Mouse (Mus musculus) CH12.LX (cell line): ENCODE results near the gene Olfr1136. TPM values are rescaled to one million over a fixed set of nuclear protein-coding genes. Genes with fewer than 3 reads are reported as not detected.

Experiments used
- DNase-seq: peaks from one replicate; pipeline ENCODE4 v3.0.0-alpha.2; 2013; ENCODE audit errors: extremely low read depth
- H3K27ac ChIP-seq: 2 replicates; pipeline ENCODE4 v1.5.1; 2012; ENCODE audit warnings: low read depth, mild to moderate bottlenecking, control low read depth, moderate library complexity; ENCODE audit not compliant: insufficient read depth
- H3K27me3 ChIP-seq: replicated peaks from 2 replicates; pipeline ENCODE3; 2012; ENCODE audit warnings: inconsistent platforms
- H3K36me3 ChIP-seq, 2 experiments: replicated peaks in 1 of 2; 2 replicates each; pipeline versions ENCODE3 to v1.6.1; 2012; ENCODE audit warnings: inconsistent platforms in 1 of 2, low read length in 1 of 2, mild to moderate bottlenecking in 1 of 2, mixed read lengths in 1 of 2, moderate library complexity in 1 of 2; ENCODE audit not compliant: control insufficient read depth in 1 of 2, insufficient read depth in 1 of 2
- H3K4me1 ChIP-seq, 2 experiments: 2 replicates each; pipeline ENCODE4 v1.6.1; 2012; ENCODE audit warnings: inconsistent platforms in 1 of 2, moderate library complexity in 1 of 2; ENCODE audit not compliant: insufficient read depth in 2 of 2, control insufficient read depth in 1 of 2
- H3K4me2 ChIP-seq: 2 replicates; pipeline ENCODE4 v1.6.1; 2012; ENCODE audit warnings: low read depth, mild to moderate bottlenecking, control low read depth; ENCODE audit not compliant: poor library complexity, insufficient read depth, severe bottlenecking
- H3K4me3 ChIP-seq, 3 experiments: fragments of 150-350 bp in 1 of 3; sonication (generic) in 1 of 3; replicated peaks in 1 of 3; 2 replicates each; pipeline versions ENCODE3 to v1.5.1; 2011 to 2012; ENCODE audit warnings: low read depth in 2 of 3, low read length in 2 of 3, mild to moderate bottlenecking in 2 of 3, moderate library complexity in 2 of 3, control low read depth in 1 of 3, improper control_type of control experiment in 1 of 3, inconsistent platforms in 1 of 3, mixed read lengths in 1 of 3; ENCODE audit not compliant: poor library complexity in 1 of 3
- H3K79me2 ChIP-seq: replicated peaks from 2 replicates; pipeline ENCODE4 v1.6.1; 2012; ENCODE audit warnings: mild to moderate bottlenecking, moderate library complexity; ENCODE audit not compliant: control insufficient read depth, poor library complexity, insufficient read depth, severe bottlenecking; ENCODE audit errors: extremely low read depth
- H3K9ac ChIP-seq: 2 replicates; pipeline ENCODE4 v1.6.1; 2012; ENCODE audit warnings: low read depth, mild to moderate bottlenecking, control low read depth, moderate library complexity; ENCODE audit not compliant: insufficient read depth
- H3K9me3 ChIP-seq: replicated peaks from 2 replicates; pipeline ENCODE3; 2012; ENCODE audit warnings: low read length, inconsistent platforms, mixed read lengths
- CHD1 ChIP-seq: IDR thresholded peaks from 2 replicates; pipeline ENCODE4 v1.6.1; 2012; ENCODE audit warnings: low read depth, low read length, improper control_type of control experiment, inconsistent platforms
- GABPA ChIP-seq: IDR thresholded peaks from 2 replicates; pipeline ENCODE4 v1.6.1; 2012; ENCODE audit warnings: low read depth, low read length, improper control_type of control experiment, inconsistent platforms; ENCODE audit not compliant: insufficient replicate concordance
- IRF4 ChIP-seq: IDR thresholded peaks from 2 replicates; pipeline ENCODE4 v1.6.1; 2014; ENCODE audit warnings: low read depth, mild to moderate bottlenecking, inconsistent platforms, low read length, improper control_type of control experiment
- JUND ChIP-seq: conservative IDR thresholded peaks from 2 replicates; pipeline ENCODE4 v1.6.1; 2011; ENCODE audit warnings: low read depth, low read length, improper control_type of control experiment
- KAT2A ChIP-seq: IDR thresholded peaks from 2 replicates; pipeline ENCODE4 v1.6.1; 2012; ENCODE audit warnings: low read length, improper control_type of control experiment, inconsistent platforms; ENCODE audit not compliant: insufficient replicate concordance
- MAX ChIP-seq: IDR thresholded peaks from 2 replicates; pipeline ENCODE4 v1.6.1; 2011; ENCODE audit warnings: low read length, improper control_type of control experiment
- MEF2A ChIP-seq: IDR thresholded peaks from 2 replicates; pipeline ENCODE4 v1.6.1; 2014; ENCODE audit warnings: low read depth, mild to moderate bottlenecking, inconsistent platforms, low read length, improper control_type of control experiment, borderline replicate concordance
- MXI1 ChIP-seq: IDR thresholded peaks from 2 replicates; pipeline ENCODE4 v1.6.1; 2011; ENCODE audit warnings: mild to moderate bottlenecking, low read depth, low read length, improper control_type of control experiment
- MYC ChIP-seq: IDR thresholded peaks from 2 replicates; pipeline ENCODE4 v1.6.1; 2011; ENCODE audit warnings: low read depth, mild to moderate bottlenecking, improper control_type of control experiment, low read length
- NRF1 ChIP-seq: IDR thresholded peaks from 2 replicates; pipeline ENCODE4 v1.6.1; 2014; ENCODE audit warnings: low read depth, mild to moderate bottlenecking, inconsistent platforms, low read length, improper control_type of control experiment, moderate library complexity
- PAX5 ChIP-seq: IDR thresholded peaks from 2 replicates; pipeline ENCODE4 v1.6.1; 2012; ENCODE audit warnings: low read length, inconsistent platforms, mixed read lengths
- RCOR1 ChIP-seq: conservative IDR thresholded peaks from 2 replicates; pipeline ENCODE4 v1.6.1; 2012; ENCODE audit warnings: low read depth, mild to moderate bottlenecking, inconsistent platforms, low read length, improper control_type of control experiment
- SMC3 ChIP-seq: IDR thresholded peaks from 2 replicates; pipeline ENCODE4 v1.6.1; 2011; ENCODE audit warnings: low read depth, low read length, improper control_type of control experiment
- TBP ChIP-seq: conservative IDR thresholded peaks from 2 replicates; pipeline ENCODE4 v1.6.1; 2011; ENCODE audit warnings: low read depth, low read length, improper control_type of control experiment
- TCF12 ChIP-seq: IDR thresholded peaks from 2 replicates; pipeline ENCODE4 v1.6.1; 2014; ENCODE audit warnings: low read depth, mild to moderate bottlenecking, inconsistent platforms, low read length, improper control_type of control experiment
- USF1 ChIP-seq: IDR thresholded peaks from 2 replicates; pipeline ENCODE4 v1.6.1; 2014; ENCODE audit warnings: low read depth, mild to moderate bottlenecking, inconsistent platforms, low read length, improper control_type of control experiment
- USF2 ChIP-seq: conservative IDR thresholded peaks from 2 replicates; pipeline ENCODE4 v1.6.1; 2011; ENCODE audit warnings: low read depth, low read length, improper control_type of control experiment
- ZNF384 ChIP-seq: IDR thresholded peaks from 2 replicates; pipeline ENCODE4 v1.6.1; 2012; ENCODE audit warnings: low read depth, low read length, improper control_type of control experiment, inconsistent platforms
- dilution Hi-C: fragments of 300-500 bp; cut with MboI; formaldehyde crosslinking; loops from 2 replicates; pipeline ENCODE4 v1.14.3; 2020; ENCODE audit warnings: low sequenced_read_pairs; ENCODE audit not compliant: extremely low pct_unique_long_range_greater_than_20kb, extremely low pct_ligation_motif_present
- in situ Hi-C: fragments of 300-500 bp; cut with MboI; formaldehyde crosslinking; loops from 3 replicates; pipeline ENCODE4 v1.14.3; 2019; ENCODE audit warnings: low sequenced_read_pairs, low pct_ligation_motif_present, low pct_unique_long_range_greater_than_20kb, mixed read lengths
- polyA plus RNA-seq: library from polyadenylated mRNA; unstranded; fragments of >175 nt; gene quantifications from 2 replicates; pipeline ENCODE4 v1.2.1, GENCODE M21; 2012; ENCODE audit warnings: low read depth; ENCODE audit not compliant: insufficient read length
- total RNA-seq, 2 experiments: library from RNA; depleted of rRNA; stranded (reverse); fragments of 300-350 nt in 1 of 2; fragments of >200 nt in 1 of 2; gene quantifications; 2 replicates each; pipeline ENCODE4 v1.2.3; 2012 to 2014

Gene Olfr1136
- total and polyA plus RNA-seq, 3 experiments = not detected

DNA sequence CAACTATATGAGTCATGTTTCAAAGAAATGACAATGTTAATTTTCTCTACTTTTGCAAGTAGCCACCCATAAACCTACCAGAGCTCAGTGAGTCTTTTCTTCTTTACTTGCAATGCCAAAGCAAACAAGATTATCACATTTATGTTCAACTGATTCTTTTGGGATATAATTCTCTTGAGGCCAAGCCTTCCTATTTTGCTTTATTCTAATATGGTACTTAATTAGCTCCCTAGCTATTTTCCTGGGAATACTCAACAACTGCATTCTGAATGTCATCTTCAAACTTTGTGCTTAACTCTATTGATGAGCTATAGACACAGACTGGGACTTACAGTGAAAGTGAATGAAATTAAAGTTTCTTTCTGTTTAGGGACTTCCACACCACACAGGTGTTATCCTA lies 19.3 kb upstream of the Olfr1136 start, which contains the start of gene Olfr1137:
Gene Olfr1137, minus strand, starts transcription at position 101 of the 400 bp plus-strand sequence.
- in situ Hi-C loops = no loop called here
- no peak for DNase-seq
- Histone ChIP-seq H3K9ac (no peak within 1 kb of the TSS), H3K9me3 (peaks cover 18% of the 10 kb centered on the region), H3K4me3 (no peak within 1 kb of the TSS), H3K4me1 (no peaks in the 10 kb centered on the region), H3K27ac (no peak within 1 kb of the TSS), H3K36me3 (no peaks in the 10 kb centered on the region), H3K79me2 (no peaks in the 10 kb centered on the region), H3K4me2 (no peak within 1 kb of the TSS), H3K27me3 (no peaks in the 10 kb centered on the region)
- no peak for TF ChIP-seq TCF12
- TF ChIP-seq CHD1 = no peak
- TF ChIP-seq MXI1 = no peak
- TF ChIP-seq USF2 = no peak
- dilution Hi-C loops = no loop called here

DNA sequence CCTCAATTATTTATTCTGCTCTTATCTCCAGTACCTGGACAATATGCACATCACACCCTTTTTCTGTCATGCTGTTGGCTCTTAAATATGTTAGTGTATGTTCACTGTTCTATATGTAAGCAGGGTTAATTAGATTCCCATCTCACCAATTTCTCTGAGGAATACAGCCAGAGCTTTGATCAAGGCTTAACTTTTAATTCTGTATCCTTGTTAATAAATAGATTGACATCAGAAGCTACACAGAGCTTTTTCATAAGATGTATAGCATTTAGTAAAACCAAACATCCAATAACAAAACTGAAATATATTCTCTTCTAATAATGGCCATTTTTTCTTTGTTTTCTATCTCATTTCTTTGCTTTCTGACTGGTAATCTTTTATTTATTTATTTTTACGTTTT lies 20.2 kb downstream of the Olfr1136 start, which contains the start of gene Olfr1135:
Gene Olfr1135, minus strand, starts transcription at position 101 of the 400 bp plus-strand sequence.
- TF ChIP-seq SMC3 (no peak), MEF2A (no peak), KAT2A (no peak), MYC (no peak), MXI1 (no peak), JUND (no peak), RCOR1 (no peak), TBP (no peak), GABPA (no peak), PAX5 (no peak), USF1 (no peak), USF2 (no peak), CHD1 (no peak), NRF1 (no peak), TCF12 (no peak), ZNF384 (no peak), IRF4 (no peak), MAX (no peak)
- Histone ChIP-seq H3K9me3 (peaks cover 9% of the 10 kb centered on the region), H3K4me1 (no peaks in the 10 kb centered on the region), H3K27ac (no peak within 1 kb of the TSS), H3K79me2 (no peaks in the 10 kb centered on the region), H3K27me3 (no peaks in the 10 kb centered on the region), H3K9ac (no peak within 1 kb of the TSS), H3K36me3 (no peaks in the 10 kb centered on the region), H3K4me2 (no peak within 1 kb of the TSS), H3K4me3 (no peak within 1 kb of the TSS)
- in situ Hi-C loops = no loop called here
- DNase-seq = no peak
- dilution Hi-C loops = no loop called here
